Mouse (Mus musculus): ENCODE data around the gene Sgpp2.

The Sgpp2 gene

DNA sequence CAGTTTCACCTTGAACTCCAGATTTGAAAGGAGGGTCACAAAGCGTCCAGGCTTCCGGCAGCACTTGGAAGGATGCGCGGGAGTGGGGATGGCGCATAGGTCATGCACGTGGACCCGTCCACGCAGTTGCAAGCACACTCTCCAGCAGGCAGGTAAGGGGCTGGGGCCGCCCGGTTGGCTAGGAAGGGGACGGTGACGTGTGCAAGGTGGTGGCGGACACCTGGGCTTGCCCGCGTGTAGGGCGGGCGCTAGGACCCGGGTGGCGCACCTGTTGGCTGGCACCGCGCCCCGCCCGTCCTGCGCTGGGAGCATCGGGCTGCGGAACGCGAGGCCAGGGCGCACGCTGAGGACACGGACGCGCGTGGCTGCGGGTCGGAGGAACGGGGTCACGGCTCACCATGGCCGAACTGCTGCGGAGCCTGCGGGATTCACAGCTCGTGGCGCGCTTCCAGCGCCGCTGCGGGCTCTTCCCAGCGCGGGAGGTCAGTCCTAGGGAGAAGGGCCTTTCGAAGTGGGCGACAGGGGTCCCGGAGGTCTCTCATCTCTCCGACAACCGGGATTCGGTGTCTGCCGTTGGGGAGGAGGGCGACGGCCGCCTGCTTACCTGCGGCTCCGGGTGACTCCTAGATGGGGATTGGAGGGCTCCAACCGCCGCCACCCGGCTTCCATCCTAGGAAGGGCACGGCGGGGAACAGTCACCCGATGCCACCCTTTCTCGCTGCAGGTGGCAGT lies at the start of gene Sgpp2:
Gene Sgpp2, plus strand, starts transcription at position 325 of the 732 bp plus-strand sequence.
- no peak for DNase-seq

DNA sequence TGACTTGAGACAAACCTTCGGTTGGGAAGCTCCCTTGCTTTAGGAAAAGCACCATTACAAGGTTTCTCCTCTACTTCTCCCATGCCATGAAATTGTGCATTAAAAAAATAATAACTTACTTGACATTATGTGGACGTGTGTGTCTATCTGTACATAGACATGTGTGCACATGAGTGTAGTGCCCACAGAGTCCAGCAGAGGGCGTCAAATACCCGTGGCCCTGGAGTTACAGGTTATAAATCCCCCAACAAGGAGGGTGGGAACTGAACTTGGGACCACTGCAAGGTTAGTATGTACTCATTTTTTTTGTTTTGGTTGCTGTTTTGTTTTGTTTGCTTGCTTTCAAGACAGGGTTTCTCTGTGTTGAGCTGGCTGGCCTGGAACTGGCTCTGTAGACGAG lies 42.6 kb upstream of the Sgpp2 start:
- no peak for DNase-seq

DNA sequence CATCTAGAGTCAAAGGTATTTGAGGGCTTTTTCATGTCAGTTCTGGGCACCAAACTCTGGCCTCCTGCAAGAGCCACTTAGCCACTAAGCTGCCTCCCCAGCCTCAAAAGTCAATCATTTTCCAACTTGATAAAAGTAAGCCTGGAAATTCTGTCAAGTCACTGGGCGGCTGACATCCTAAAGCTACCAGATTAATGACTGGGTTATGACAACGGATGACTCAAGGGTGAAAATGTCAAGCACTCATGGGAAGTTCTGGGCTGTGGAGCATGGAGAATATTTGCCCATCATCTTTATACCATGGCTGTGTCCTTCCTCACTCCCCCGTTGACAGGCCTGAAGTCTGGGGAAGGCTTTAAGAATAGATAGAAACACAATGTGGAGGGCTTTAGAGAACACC lies 37.2 kb upstream of the Sgpp2 start:
- DNase-seq, result no peak

DNA sequence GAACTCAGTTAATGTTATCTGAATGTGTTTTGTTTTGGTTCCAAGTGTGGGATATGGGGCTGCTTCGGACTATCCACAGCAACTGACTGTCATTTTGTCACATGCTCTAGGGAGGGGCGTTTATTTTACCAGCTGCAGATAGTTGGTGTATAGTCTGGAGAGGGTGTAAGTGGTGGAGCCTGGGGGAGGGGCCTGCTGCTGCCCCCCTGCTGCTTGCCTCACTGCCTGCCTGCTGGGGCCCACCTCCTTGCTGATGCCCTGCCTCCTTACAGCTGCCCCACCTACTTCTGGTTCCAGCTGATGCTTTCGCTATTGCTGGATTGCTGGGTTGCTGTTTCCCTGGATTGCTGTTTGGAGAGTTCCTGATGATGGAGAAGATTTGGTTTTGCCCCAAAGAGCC lies 31.0 kb upstream of the Sgpp2 start:
- DNase-seq, result no peak

DNA sequence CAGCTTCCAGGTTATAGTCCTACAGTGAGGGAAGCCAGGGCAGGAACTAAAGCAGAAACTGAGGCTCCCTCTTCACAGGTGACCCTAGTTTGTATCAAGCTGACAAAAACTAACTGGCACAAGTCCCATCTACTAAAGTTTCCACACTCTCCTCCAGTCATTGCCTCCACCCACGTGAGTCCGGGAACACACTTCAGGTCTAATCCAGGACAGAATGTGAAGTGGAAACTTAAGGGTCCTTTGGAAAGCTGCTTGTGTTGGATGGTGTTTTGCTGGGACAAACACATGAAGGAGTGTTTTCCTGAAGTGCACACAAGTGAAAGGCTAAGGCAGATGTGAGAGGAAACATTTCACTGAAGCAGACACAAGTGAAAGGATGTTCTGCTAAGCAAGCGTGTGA lies 17.7 kb upstream of the Sgpp2 start:
- DNase-seq, result no peak

DNA sequence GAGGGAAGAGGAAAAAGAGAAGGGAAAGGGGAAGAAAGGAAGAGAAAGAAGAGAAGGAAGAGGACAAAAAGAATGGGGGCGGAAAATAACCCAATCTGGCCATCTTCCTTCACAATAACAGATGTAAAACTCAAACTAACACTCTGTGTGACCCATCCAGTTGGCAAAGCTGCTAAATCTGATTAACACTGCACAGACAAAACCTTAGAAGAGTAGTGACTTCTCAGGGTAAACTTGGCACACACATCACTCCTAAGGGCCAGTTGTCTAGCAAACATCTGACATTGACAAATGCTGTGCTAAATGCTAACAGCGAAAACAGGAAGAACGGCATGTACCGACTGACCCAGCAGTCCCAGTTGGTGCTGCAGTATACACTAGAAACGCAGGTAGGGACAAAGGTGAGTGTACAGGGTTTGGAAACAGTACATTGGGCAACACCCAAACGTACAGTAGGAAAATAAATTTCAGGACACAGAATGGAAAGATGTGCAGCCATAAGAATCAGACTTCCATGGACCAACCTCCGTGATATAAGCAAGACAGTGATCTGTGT lies 10.4 kb upstream of the Sgpp2 start:
- DNase-seq, result no peak

DNA sequence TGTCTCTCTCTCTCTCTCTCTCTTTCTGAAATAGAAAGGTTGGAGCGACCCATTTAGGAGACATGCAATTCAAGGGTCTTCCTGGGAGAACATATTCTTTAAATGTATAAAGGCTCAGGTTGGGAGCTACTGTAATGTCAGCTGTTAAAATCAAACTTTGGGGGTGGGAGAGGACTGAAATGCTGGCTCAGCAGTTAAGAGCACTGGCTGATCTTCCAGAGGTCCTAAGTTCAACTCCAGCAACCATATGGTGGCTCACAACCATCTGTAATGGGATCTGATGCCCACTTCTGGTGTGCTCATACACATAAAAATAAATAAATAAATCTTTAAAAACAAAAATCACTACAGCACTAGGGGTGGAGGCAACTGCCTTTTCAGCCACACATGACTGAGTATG lies 1.5 kb upstream of the Sgpp2 start:
- DNase-seq, result no peak

DNA sequence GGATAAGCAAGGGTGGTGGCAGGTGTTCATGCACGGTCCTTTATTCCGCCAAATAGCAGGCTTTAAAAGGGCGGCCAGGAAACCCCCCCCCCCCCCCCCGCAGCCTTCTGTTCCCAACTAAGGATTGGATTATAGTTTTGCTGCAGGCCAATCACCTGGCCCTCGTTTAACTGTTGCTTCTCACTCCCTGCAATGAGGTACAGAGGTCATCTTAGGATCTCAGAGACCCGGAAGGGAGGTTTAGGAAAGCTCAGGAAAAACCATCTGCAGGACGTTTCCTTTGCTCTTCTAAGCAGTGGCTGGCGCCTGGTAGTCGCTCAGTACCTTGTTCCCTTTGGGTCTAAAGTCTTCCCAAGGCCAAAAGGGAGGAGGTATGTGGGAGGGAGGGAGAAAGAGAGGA lies 865 bp upstream of the Sgpp2 start:
- no peak for DNase-seq

DNA sequence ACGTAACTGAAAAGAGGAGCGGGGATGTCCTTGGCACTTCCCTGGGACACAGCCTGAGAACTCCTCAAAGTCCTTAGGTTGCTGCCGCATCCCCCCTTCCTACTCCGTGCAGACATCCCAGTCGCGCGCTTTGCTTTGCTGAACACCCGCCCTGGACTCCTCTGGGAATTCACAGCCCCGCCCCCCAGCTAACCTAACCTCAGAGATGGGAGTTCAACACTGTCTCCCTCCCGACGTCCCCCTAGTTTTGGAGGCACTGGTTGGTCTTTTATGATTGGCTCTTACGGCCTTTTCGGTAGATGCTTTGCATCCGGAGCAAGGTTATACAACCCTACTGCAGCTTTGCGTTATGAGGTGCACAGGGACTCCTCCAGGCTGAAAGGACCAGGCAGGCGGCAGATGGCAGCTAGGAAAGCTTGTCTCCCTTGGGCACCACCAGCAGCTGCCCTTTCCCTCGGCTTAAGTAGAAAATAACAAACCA lies 756 bp downstream of the Sgpp2 start:
- peak; percentile 9 for DNase-seq

DNA sequence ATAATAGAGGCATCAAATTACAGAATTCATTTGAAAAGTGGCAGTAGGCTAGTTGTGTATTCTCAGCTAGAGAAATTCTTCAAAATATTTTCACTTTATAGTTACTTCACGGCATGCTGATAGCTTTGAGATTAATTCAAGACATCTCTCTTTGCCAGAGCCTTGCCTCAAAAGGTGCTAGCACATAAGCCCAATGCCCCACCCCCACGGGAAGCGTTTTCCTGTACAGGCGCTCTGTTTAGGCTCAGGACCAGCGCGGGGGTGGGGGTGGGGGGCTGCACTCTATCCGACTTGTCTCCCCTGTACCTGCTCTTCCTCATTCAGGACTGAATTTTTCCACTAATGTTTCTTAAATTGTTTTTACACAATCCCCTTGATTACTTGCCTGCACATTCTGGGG lies 1.3 kb downstream of the Sgpp2 start:
- no peak for DNase-seq

DNA sequence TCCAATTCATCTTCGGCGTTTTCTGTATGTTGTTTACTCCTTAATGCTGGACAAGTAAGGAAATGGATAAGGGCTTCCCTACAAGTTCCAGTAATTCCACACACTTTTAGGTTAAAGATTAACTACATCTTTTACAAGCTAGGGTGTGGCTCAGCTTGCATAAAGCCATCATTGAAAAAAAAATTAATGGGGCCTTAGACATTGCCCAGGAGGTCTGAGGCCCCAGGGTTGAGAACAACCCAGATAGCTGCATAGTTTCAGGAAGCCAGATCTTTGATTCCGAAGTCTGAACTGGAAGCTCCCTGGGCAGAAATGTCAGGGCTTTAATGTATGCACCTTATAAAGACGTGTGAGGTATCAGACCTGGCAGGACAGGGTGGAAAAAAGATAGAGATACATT lies 2.8 kb downstream of the Sgpp2 start:
- DNase-seq, result no peak

DNA sequence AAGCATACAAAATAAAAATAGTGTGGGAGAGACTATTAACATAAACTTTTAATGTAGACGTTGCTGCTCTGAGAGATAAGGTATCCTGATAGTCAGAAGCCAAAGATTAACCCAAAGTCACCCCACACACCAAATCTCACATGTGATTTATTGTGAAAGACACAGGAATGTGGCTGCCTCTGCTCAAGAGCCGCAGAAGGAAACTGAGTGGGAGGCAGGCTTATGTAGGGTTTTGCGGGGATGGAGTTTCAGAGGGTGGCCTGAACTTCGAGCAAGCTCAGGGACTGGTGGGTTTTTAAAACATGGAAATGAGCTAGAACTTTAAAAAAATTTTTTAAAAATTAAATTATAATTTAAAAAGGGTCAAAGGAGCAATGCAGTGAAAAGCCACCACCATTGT lies 3.8 kb downstream of the Sgpp2 start:
- no peak for DNase-seq

DNA sequence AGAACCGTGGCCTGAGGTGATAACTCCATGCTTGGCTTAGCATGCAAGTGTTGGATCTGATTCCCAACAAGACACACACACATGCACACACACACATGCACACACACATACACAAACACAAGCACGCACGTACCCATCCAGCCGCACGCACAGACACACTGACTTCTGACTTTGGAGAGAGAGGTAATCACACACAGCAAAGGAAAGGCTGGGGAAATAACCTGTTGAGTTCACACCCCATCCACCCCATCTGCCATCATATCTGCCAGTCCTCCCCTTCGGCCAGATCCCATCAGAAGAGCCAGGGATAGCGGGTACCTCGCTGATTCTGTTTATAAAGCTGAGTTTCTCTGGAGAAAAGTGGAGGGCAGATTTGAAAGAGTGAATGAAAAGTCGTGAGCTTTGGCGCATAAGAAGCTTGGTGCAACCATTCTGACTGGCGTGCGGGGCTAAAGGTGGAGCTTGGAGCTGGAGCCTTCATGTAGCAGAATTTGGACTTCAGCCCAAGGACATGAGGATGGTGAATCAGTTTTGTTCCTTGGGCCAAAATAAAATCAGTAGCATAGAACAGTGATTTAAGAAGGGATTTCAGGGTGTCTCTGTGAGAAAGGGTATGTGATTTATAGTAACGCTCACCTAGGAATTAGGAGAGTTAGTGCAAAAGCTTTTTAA lies 8.1 kb downstream of the Sgpp2 start:
- no peak for DNase-seq

DNA sequence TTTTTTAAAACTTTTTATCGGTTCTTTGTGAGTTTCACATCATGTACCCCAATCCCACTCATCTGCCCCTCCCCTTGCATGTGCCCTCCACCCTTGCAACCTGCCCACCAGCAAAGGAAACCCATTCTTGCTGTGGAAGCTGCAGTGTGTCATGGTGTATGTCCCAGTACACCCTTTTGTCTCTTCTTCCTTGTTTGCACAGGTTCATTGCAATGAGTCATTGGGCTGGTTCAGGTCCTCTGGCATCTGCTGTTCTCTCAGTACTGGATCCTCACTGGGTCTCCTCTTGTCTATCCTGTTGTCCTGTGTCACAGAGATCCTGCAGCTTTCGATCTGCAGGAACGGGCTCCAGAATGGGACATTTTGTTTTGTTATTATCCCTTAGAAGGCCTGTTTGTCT lies 10.1 kb downstream of the Sgpp2 start:
- no peak for DNase-seq

DNA sequence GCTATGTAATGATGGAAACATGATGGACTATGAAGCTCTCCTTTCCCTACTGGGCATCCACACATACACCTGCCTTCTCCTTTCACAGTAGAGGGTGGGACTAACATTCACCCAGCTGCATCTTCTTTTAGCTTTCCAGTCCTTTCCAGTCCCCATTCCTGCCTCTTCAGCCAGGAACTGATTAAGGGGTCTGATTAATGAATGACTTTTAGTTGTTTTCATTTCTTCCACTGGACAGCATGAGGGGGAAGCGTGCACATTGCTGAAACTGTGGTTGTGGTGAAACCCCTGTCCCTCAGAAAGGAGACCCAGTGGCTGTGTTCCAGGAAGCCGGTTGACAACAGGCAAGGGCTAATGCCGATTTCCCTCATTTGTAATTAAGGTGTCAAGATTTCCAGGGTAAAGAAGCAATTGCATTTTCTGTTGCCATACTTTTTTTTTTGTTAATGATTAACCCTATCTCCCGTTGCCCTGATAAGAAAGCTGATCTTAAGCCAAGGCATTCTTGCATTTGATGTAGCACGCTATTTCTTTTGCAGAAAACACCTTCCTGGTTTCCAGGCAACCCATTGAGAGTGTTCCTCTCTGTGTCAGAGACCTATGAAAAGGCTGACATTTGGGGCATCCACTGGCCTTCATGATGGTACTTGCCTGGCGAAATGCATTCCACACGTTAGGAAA lies 12.1 kb downstream of the Sgpp2 start:
- no peak for DNase-seq

DNA sequence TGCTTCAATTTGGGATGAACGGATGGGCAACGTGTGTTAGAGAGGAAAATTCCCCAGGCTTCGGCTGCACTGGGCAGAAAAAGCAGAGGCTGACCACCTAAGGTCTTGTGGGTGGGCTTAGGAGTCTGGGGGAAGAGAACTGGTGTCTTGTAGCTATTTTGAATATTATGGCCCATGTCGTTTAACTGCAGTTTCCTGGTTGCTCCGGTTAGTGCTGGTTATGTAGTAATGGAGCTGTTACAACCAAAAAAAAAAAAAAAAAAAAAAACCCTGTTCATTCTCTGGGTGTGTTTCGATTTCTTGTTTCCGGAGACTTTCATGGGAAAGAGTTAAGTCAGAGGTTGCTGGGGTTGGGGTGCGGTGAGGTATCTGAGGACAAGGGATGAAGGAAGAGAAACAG lies 12.7 kb downstream of the Sgpp2 start:
- no peak for DNase-seq

DNA sequence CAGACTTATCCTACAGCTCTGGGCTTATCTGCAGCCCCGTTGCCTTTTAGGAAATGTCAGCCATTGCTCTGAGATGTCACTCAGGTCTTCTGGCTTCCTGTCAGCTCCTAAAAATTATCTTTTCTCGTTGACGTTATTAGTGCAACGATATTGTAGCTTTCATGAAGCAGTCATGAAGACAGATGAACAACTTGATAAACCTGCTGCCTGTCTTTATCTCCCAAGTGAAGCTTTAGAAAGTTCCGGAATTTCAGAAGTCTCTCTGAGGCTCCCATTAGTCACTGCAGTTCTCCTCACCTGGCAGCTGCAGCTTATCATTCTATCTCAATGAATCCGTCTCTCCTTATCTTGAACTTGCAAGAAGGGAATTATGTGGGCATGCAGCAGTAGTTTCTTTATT lies 13.9 kb downstream of the Sgpp2 start:
- no peak for DNase-seq

DNA sequence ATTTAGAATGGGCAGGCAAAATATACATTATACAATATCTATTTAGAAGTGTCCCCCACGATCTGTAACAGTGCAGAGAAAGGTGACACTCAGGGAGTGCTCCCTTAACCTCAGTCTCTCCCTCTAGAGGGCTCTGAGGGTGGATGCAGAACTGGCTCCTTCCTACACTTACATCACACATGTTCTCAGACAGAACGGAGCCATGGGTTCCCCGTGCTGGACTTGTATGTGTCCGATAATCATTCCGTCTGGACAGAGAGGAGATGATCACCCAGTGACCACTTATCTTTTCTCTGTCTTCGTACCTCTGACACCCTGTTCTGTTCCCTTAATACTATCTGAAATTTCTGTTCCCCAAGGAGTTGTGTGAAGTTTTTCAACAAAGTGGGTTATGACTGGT lies 15.7 kb downstream of the Sgpp2 start:
- no peak for DNase-seq

DNA sequence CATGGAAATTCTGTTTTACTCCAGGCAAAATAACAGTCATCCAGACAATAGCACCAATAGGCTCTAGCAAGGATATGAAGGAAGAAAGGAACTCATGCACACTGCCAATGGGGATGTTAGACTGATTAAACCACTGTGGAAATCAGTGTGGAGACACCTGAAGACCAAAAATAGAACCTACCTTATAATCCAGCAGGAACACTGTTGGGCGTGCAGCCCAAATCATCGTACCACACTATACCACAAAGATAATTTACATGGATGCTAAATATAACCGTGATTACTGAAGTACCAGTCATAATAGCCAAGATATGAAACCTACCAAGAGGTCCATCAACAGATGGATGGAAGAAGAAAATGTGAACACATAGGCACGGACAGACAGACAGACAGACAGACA lies 18.5 kb downstream of the Sgpp2 start:
- DNase-seq, result no peak

DNA sequence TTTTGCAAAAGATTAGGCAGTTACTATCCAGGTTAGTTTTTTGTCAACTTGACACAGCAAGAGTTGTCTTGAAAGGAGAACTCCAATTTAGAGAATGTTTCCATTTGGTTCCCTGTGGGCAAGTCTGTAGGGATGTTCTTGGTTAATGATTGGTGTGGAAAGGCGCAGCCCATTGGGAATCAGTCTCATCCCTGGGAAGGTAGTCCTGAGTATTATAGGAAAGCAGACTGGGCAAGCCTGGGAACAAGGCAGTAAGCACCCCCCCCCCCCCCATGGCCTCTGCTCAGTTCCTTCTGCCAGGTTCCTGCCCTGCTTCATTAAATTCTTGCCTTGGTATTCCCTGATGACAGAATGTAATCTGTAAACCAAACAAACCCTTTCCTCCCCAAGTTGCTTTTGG lies 19.7 kb downstream of the Sgpp2 start:
- DNase-seq, result no peak

DNA sequence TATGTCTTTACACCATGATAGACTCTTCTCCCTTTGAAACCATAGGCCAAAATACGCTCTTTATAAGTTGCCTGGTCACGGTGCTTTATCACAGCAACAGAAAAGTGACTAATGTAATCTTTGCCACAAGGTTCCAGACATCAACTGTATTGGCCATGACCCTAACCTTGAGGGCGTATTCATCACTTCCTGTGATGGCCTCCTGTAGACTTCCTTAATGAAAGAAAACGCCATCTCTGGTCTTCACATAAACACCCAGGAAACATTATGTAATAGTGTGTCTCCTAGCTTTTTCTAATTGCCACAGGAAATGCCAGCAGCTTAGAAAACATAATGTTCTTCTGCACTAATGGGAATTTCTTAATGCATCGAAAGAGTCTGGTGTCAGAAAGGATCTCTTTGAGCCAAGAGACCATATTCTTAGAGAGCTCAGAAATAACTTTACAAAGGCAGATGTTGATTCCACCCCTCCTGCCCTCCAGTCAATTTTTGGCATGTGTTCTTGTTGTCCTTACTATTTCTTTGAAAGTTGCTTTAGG lies 20.5 kb downstream of the Sgpp2 start:
- no peak for DNase-seq

DNA sequence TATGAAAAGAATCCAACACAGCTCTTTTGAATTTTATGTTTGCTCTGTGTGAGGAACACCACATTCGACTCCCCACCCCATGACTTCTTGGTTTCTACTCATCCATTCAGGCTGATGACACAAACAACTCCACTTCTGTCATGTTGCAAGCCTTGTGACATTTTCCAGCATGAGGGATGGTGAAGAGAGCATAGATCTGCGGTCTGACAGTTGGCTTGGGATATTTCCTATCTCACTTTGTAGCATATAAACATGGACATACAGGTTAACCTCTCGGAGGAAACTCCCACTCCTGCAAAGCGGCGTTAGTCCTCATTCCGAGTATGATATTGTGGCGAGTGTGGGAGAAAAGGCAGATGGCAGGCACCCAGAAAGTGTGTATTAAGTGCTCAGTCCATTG lies 27.6 kb downstream of the Sgpp2 start:
- DNase-seq, result no peak

DNA sequence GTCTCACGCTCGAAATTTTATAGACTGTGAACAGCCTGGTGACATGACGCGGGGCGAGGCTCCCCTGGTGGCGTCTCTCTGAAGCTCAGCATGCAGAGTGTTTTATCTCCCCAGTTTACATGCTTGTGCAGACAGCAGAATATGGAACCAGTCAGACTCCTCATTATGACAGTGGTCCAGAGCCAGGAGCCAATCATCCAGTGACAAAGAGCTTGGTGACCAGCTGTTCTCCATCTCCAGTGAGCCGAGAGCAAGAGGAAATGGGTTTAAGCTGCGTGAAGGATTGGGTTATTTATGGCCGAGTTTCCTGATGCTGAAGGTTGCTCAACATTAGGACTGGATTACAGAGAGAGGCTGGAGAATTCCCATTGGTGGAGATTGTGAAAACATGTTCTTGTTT lies 28.1 kb downstream of the Sgpp2 start:
- DNase-seq, result no peak

DNA sequence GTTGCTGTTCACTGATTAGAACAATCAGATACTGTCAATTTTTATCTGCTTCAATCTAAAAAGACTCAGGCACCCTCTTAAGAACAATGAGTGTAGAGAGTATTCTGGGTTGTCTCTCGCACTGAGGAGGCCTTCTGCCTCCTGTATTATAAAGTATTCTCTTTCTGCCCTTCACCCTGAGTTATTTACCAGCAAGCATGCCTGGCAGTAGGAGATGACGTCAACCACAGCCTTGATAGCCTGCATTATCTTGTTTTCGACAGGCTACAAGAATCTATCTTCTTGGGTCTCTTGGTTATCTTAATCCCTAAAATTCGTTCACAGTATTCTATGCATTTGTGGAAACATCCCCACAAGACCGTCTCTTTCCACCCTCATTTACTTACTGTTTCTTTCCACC lies 29.8 kb downstream of the Sgpp2 start:
- no peak for DNase-seq

Data from liver (tissue).